Mouse (Mus musculus) neural tube, embryonic 14.5 days (tissue): ENCODE measurements around the gene Clec2g. TPM values are rescaled to one million over a fixed set of nuclear protein-coding genes. Genes with fewer than 3 reads are reported as not detected.

Source experiments
- ATAC-seq: fragments of 200-750 bp; cut with Nextera tagmentation; 2 replicates; pipeline ENCODE4 v1.8.0; 2017; ENCODE audit warnings: low read depth, mild to moderate bottlenecking, moderate TSS enrichment, moderate library complexity
- H3K27ac ChIP-seq: fragments of 300-500 bp; sonication (generic); 2 replicates; pipeline ENCODE4 v1.5.1; 2014; ENCODE audit warnings: low read depth, mild to moderate bottlenecking, control low read depth, low read length, moderate library complexity, mixed read lengths
- H3K27me3 ChIP-seq: fragments of 300-500 bp; sonication (generic); 2 replicates; pipeline ENCODE4 v1.6.1; 2014; ENCODE audit warnings: low read length; ENCODE audit not compliant: control insufficient read depth, insufficient read depth
- H3K36me3 ChIP-seq: fragments of 300-500 bp; sonication (generic); 2 replicates; pipeline ENCODE4 v1.6.1; 2014; ENCODE audit warnings: low read length, mixed read lengths; ENCODE audit not compliant: control insufficient read depth, insufficient read depth
- H3K4me1 ChIP-seq: fragments of 300-500 bp; sonication (generic); 2 replicates; pipeline ENCODE4 v1.6.1; 2014; ENCODE audit warnings: low read length; ENCODE audit not compliant: control insufficient read depth, insufficient read depth
- H3K4me2 ChIP-seq: fragments of 300-500 bp; sonication (generic); 2 replicates; pipeline ENCODE4 v1.6.1; 2014; ENCODE audit warnings: mild to moderate bottlenecking, low read depth, low read length, control low read depth
- H3K4me3 ChIP-seq: fragments of 300-500 bp; sonication (generic); 2 replicates; pipeline ENCODE4 v1.5.1; 2014; ENCODE audit warnings: low read depth, low read length, control low read depth, mixed read lengths
- H3K9ac ChIP-seq: fragments of 300-500 bp; sonication (generic); replicated peaks from 2 replicates; pipeline ENCODE4 v1.6.1; 2014; ENCODE audit warnings: low read depth, mild to moderate bottlenecking, control low read depth, low read length, mixed read lengths
- H3K9me3 ChIP-seq: fragments of 300-500 bp; sonication (generic); 2 replicates; pipeline ENCODE4 v1.6.1; 2016; ENCODE audit warnings: low read length; ENCODE audit not compliant: control insufficient read depth
- WGBS: fragments of 180-500 bp; shearing (Covaris S2); extraction: QIAGEN DNeasy Blood & Tissue Kit; methylation state at CpG from one replicate; pipeline ENCODE4 v1.1.7; 2014; 5-methylcytosine and 5-hydroxymethylcytosine counted together
- microRNA-seq: library from miRNA; unstranded; fragments of <30 nt; microRNA quantifications from one replicate; pipeline ENCODE4, GENCODE M21; 2016
- polyA plus RNA-seq: library from polyadenylated mRNA; unstranded; fragments of >200 nt; fragmentation: Nextera tagmentation; extraction: Ambion mirVana; gene quantifications from 2 replicates; pipeline ENCODE4 v1.2.1, GENCODE M21; 2014

Gene Clec2g
- polyA plus RNA-seq, 1 experiment from 2014 or later = not detected

DNA sequence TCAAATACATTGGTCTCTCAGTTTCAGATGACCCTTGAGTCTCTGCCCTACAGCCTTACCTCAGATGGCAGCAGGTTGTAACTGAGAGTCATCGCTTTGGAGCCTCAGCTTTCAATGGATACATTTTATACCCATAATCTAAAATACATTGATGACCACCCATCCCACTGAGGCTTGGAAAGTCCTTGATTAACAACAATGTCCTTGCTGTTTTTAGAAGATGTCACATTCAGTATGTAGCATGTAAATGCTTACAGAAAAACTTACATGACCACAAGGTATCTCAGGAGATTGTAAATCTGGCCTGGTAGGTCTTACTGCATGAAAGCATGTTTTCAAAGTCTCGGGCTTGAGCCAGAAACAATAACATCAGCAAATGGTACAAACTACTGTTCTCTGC is 96.8 kb downstream of the Clec2g start:
- Histone ChIP-seq H3K27me3 (no peaks in the 10 kb centered on the region), H3K9me3 (no peaks in the 10 kb centered on the region), H3K4me1 (no peaks in the 10 kb centered on the region), H3K4me3 (no peak overlapping the region), H3K4me2 (no peak overlapping the region), H3K9ac (no peak overlapping the region), H3K27ac (no peak overlapping the region), H3K36me3 (no peaks in the 10 kb centered on the region)
- ATAC-seq = no peak
- WGBS = 87% methylated on average over 2 of the region's 2 CpGs

DNA sequence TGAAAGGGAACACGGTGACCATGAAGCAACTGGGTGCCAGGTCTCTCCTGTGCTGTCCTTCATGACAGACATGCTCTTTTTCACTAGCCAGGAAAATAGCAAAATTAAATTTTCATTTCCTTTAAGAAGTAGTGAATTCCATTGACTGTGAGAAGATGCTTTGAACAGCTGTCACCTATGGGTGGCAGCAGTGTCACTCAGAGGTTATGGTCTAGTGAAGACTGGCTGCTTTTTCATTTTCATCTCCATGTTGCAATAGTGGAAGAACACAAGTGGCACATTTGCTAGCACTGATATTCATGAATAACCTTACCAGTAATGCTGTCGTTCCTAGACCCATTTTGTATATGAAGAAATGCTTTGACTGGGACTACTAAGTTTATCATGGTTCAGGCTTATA is 99.2 kb downstream of the Clec2g start:
- Histone ChIP-seq H3K9ac (no peak overlapping the region), H3K9me3 (no peaks in the 10 kb centered on the region), H3K36me3 (no peaks in the 10 kb centered on the region), H3K27ac (no peak overlapping the region), H3K4me1 (no peaks in the 10 kb centered on the region), H3K4me2 (no peak overlapping the region), H3K27me3 (no peaks in the 10 kb centered on the region), H3K4me3 (no peak overlapping the region)
- no peak for ATAC-seq
- WGBS = 84% methylated on average over 2 of the region's 2 CpGs

Small RNA genes within 50 kb of the gene (microRNA-seq; reads per million reads assigned to microRNA genes)
- not detected for gene Gm27336
- not detected for gene Mir7649

Other genes starting within 250 kb of the Clec2g start
- gene Klrb1, start 211.3 kb upstream of the Clec2g start, polyA plus RNA-seq = 0.35 and 0.48 TPM in 2 replicates
- not detected in 2 replicates for gene Klrb1c, start 145.2 kb upstream of the Clec2g start, polyA plus RNA-seq
- gene Gm44511, start 108.1 kb upstream of the Clec2g start, polyA plus RNA-seq = not detected in 2 replicates
- gene Klrb1b, start 108.0 kb upstream of the Clec2g start, polyA plus RNA-seq = not detected in 2 replicates
- gene Clec2i, start 46.8 kb upstream of the Clec2g start, polyA plus RNA-seq = not detected in 2 replicates
- 0.50 TPM in 2 replicates for gene BC035044, start 43.3 kb upstream of the Clec2g start, polyA plus RNA-seq
- 0.23 and 0.83 TPM in 2 replicates for gene Klrb1f, start 111.5 kb downstream of the Clec2g start, polyA plus RNA-seq
- gene Clec2e, start 166.5 kb downstream of the Clec2g start, polyA plus RNA-seq = not detected in 2 replicates
- gene Clec2d, start 246.2 kb downstream of the Clec2g start, polyA plus RNA-seq = 0.30 TPM in 1 of 2 replicates, not detected in the other